Mouse (Mus musculus): ENCODE data around the gene Wasf2. TPM values are rescaled to one million over a fixed set of nuclear protein-coding genes. Genes with fewer than 3 reads are reported as not detected.

Gene Wasf2
- 10.2 and 12.4 TPM in 2 replicates for polyA plus RNA-seq (2012; rRNA removed)

GRCm38 (mm10) chr4:133129931-133130889 lies at the start of gene Wasf2:
Gene Wasf2, plus strand, starts transcription at chr4:133130505.

GRCm38 (mm10) chr4:133211751-133212561 lies 81.7 kb downstream of the Wasf2 start, which contains the start of the genes Cd164l2 and Gpr3:
Gene Cd164l2, plus strand, starts transcription at chr4:133212131.
Gene Gpr3, minus strand, starts transcription at chr4:133212536.

GRCm38 (mm10) chr4:133240490-133240921 lies 110.2 kb downstream of the Wasf2 start, which contains the start of gene Map3k6:
Gene Map3k6, plus strand, starts transcription at chr4:133240818.

Other genes with a start within 250 kb of the Wasf2 start
- gene Stx12, start 246.0 kb upstream of the Wasf2 start, polyA plus RNA-seq (2012; rRNA removed), result 14.2 and 15.3 TPM in 2 replicates
- gene Fam76a, start 207.9 kb upstream of the Wasf2 start, polyA plus RNA-seq (2012; rRNA removed), result 6.8 and 7.0 TPM in 2 replicates
- gene Fgr, start 156.4 kb upstream of the Wasf2 start, polyA plus RNA-seq (2012; rRNA removed), result 4.5 and 5.6 TPM in 2 replicates
- gene Ahdc1, start 119.2 kb upstream of the Wasf2 start, polyA plus RNA-seq (2012; rRNA removed), result 0.90 and 1.4 TPM in 2 replicates
- gene Cd164l2, start 81.6 kb downstream of the Wasf2 start, polyA plus RNA-seq (2012; rRNA removed), result 0.45 and 0.65 TPM in 2 replicates
- gene Gpr3, start 82.0 kb downstream of the Wasf2 start, polyA plus RNA-seq (2012; rRNA removed), result not detected in 2 replicates
- 4.5 and 9.6 TPM in 2 replicates for gene Map3k6, start 110.3 kb downstream of the Wasf2 start, polyA plus RNA-seq (2012; rRNA removed)
- gene Sytl1, start 132.6 kb downstream of the Wasf2 start, polyA plus RNA-seq (2012; rRNA removed), result 1.3 TPM in 2 replicates
- gene Tmem222, start 147.3 kb downstream of the Wasf2 start, polyA plus RNA-seq (2012; rRNA removed), result 34.4 and 35.4 TPM in 2 replicates
- 6.7 and 7.2 TPM in 2 replicates for gene Wdtc1, start 223.0 kb downstream of the Wasf2 start, polyA plus RNA-seq (2012; rRNA removed)
- 4.9 and 5.6 TPM in 2 replicates for gene Slc9a1, start 239.2 kb downstream of the Wasf2 start, polyA plus RNA-seq (2012; rRNA removed)

Data from liver, embryonic 18 days (tissue).